Mouse (Mus musculus) left cerebral cortex, adult 2 months (tissue): ENCODE results near the gene Pkd1l3. TPM values are rescaled to one million over a fixed set of nuclear protein-coding genes. Genes with fewer than 3 reads are reported as not detected.

Experiments used
- DNase-seq, 2 experiments: peaks; one replicate each; pipeline ENCODE4 v3.0.0; 2021 to 2022; ENCODE audit warnings: low spot score in 2 of 2, mixed read lengths in 1 of 2; ENCODE audit errors: extremely low spot score in 1 of 2
- H3K27ac ChIP-seq: fragments of 200-600 bp; 2 replicates; pipeline ENCODE4 v1.8.1; 2022
- H3K4me3 ChIP-seq: fragments of 200-600 bp; 2 replicates; pipeline ENCODE4 v1.8.1; 2022
- CTCF ChIP-seq: fragments of 200-600 bp; IDR thresholded peaks from 2 replicates; pipeline ENCODE4 v1.8.1; 2022; ENCODE audit warnings: antibody characterized with exemption, mild to moderate bottlenecking, moderate library complexity
- intact Hi-C: fragments of 180-260 bp; cut with DNase I; formaldehyde crosslinking; loops from one replicate; pipeline ENCODE4 v1.15.1; 2025
- total RNA-seq, 2 experiments: library from RNA; stranded (reverse); gene quantifications; 2 replicates each; pipeline ENCODE4 v1.2.3; 2021

The Pkd1l3 gene
- total RNA-seq, 2 experiments from 2014 or later = 0.68 to 0.91 TPM

DNA sequence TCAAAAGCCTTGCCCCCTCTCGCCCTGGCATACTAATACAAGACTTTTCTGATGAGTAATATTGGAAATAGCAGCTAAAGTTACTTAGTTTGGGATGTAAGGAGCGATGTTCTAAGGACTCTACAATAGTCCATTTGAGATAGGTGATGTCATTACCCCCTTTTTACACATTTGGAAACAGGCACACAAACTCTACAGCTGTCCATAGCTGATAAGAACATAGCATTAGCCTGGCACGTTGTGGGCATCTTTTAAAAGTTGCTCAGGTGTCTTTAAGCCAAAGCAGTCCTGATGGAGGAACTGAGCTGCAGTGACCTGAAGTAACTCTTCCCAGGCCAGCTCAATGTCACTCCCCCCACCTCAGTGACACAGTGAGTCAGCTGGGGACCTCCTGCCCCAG, 22.9 kb upstream of the Pkd1l3 start:
- no peak overlapping the region for H3K4me3 ChIP-seq
- intact Hi-C loops = no loop called here
- no peak for DNase-seq
- H3K27ac ChIP-seq = no peak overlapping the region
- TF ChIP-seq CTCF = no peak

DNA sequence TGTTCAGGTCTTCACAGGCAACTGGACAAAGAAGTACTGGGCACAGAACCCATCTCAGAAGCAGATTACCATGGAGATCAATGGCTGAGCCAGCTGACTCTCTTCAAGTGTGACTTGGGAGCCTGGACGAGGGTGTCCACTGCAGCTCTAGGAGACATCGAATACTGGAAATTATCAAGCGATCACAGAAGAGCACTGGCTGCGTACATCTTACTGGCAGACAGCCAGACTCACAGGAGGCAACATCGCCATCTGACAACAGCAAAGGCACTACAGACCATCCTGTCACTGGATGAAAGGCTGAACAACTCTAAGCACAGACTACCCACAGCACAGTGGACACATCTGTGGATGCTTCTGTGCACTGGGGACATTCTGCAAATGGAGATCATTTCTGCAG, 22.2 kb upstream of the Pkd1l3 start:
- no peak overlapping the region for H3K27ac ChIP-seq
- H3K4me3 ChIP-seq = no peak overlapping the region
- no peak for TF ChIP-seq CTCF
- intact Hi-C loops = no loop called here
- no peak for DNase-seq

DNA sequence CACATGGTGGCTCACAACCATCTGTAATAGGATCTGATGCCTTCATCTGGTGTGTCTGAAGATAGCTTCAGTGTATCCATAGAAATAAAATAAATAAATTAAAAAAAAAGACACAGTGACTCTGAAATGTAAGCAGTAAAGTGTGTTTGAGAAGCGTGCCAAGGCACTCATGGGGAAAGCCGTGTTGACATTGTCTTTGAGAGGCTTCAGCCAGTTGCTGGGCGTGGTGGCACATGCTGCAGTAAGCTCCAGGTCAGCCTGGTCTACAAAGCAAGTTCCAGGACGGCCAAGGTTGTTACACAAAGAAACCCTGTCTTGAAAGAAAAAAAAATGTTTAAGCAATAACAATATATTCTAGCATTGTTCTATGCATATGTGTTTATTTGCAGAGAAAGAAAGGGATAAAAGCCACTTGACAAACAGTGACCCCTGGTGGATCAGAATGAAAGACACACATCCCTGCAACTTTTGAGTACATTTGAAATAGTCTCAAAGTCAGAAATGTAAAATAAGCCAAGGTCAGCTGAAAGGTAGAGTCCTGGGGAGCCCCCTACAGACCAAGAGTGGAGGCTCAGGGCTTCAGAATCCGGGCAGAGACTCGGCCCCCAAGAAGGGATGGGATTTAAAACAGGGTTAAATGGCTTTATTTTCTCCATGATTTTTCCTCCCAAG, 21.1 kb upstream of the Pkd1l3 start:
- H3K27ac ChIP-seq = no peak overlapping the region
- peak; percentile 62 for TF ChIP-seq CTCF
- intact Hi-C loops = no loop called here
- no peak for DNase-seq
- no peak overlapping the region for H3K4me3 ChIP-seq

- DNase-seq = peak; percentile 26 to 56
- peak; percentile 88 for TF ChIP-seq CTCF
- intact Hi-C loops = loop anchor here (5.0 kb wide), 1 partner anchor 1779 kb away; no protein-coding TSS in a partner anchor
- H3K27ac ChIP-seq = no peak overlapping the region
- no peak overlapping the region for H3K4me3 ChIP-seq
Observed at GRCm38 (mm10) chr8:109595854-109596253, 18.5 kb upstream of the Pkd1l3 start.

DNA sequence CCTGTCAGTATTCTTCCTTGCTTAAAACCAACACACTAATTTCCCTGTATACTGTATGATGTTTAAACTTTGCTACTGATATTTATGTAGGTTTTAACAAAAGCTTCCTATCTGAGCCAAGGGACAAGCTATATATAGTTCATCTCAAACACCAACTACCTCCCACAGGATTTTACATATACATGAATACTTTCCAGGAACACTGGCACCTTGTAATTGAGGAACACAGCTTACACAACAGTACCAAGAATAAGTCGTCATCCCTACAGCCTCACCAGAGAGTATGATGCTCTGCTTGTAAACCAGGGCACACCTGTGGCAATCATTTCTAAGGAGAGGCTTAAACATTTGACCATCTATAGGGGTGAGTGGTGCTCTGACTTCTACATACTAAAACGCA, 7.6 kb upstream of the Pkd1l3 start:
- Histone ChIP-seq H3K4me3 (no peak overlapping the region), H3K27ac (no peak overlapping the region)
- DNase-seq = no peak
- intact Hi-C loops = no loop called here
- TF ChIP-seq CTCF = no peak

GRCm38 (mm10) chr8:109607650-109608049, 6.7 kb upstream of the Pkd1l3 start:
- intact Hi-C loops = loop anchor here (1.0 to 2.0 kb wide), 4 partner anchors 42 to 171 kb away; partner anchors contain the start of genes Ap1g1, Dhx38, Ist1 and Txnl4b
- H3K27ac ChIP-seq = peak overlapping the region; percentile 90
- TF ChIP-seq CTCF = no peak
- DNase-seq = no peak
- peak overlapping the region; percentile 72 for H3K4me3 ChIP-seq

DNA sequence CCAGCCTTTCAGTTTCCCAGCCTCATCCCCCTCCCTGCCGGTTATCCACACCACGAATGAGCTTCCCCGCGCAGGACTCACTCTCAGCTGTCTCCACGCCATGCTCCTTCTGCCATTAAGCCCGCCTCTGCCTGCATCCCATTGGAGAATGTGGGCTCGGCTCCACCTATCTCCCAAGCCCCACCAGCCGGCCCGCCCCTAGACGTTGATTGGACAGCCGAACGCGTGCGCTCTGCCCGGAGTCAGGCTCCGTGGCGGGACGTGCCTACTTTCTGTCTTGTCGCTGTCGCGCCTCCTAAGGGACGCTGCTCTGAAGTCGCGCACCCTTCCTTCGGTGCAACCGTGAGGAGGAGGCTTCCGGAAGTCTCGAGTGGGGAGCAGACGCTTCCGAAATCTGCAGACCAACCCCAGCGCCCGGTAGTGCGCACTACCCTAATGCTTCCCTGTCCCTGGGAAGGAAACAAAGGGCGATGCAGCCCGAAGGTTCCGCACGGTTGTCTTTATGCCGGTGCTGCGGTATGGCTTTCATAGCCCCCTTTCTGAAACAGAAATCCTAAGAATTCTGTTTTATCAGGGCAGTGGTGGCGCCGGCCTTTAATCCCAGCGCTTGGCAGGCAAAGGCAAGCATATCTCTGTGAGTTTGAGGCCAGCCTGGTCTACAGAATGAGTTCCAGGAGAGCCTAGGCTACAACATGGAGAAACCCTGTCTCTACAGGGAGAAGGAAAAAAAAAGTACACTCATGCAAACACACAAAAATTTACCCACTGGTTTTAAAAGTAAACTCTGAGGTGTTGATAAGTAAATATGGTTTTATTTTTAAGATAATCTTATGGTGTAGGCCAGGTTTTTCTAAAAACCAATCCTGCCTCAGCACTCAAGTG, 5.8 kb upstream of the Pkd1l3 start, which contains the start of gene Dhodh:
TSS of gene Dhodh (minus strand) at position 403 of the 882 bp plus-strand sequence.
- Histone ChIP-seq H3K4me3 (peak within 1 kb of the TSS; percentile 72), H3K27ac (peak within 1 kb of the TSS; percentile 90)
- no peak; the same call in 1 of the 2 replicates for TF ChIP-seq CTCF
- intact Hi-C loops = loop anchor here (1.0 to 2.0 kb wide), 4 partner anchors 43 to 170 kb away; partner anchors contain the start of genes Ap1g1, Dhx38, Ist1 and Txnl4b
- DNase-seq = peak; percentile 97

GRCm38 (mm10) chr8:109609153-109609502, 5.2 kb upstream of the Pkd1l3 start:
- no peak for TF ChIP-seq CTCF
- Histone ChIP-seq H3K27ac (peak overlapping the region; percentile 90), H3K4me3 (peak overlapping the region; percentile 72)
- intact Hi-C loops = loop anchor here (2.0 kb wide), 1 partner anchor 84 kb away; the partner anchor contains the start of gene Ist1
- DNase-seq = no peak

DNA sequence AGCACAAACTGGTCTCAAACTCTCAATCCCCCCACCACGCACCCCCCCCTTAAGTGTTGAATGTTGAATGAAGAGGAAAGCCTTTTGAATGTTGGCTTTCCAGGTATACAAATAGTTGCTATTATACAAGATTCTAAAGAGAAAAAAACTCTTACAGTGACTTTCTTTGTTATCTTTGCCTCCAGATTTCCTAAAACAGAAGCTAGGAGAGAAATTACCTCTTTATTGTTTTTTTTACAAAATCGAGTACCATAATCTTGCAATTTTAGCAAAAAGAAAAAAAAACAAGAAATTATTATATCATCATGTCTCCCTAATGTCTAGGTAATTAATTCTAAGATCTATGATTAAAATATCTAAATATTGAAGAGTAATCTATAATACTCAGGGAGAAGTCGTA, 1.3 kb downstream of the Pkd1l3 start:
- intact Hi-C loops = no loop called here
- no peak for TF ChIP-seq CTCF
- H3K27ac ChIP-seq = no peak overlapping the region
- no peak for DNase-seq
- no peak overlapping the region for H3K4me3 ChIP-seq

DNA sequence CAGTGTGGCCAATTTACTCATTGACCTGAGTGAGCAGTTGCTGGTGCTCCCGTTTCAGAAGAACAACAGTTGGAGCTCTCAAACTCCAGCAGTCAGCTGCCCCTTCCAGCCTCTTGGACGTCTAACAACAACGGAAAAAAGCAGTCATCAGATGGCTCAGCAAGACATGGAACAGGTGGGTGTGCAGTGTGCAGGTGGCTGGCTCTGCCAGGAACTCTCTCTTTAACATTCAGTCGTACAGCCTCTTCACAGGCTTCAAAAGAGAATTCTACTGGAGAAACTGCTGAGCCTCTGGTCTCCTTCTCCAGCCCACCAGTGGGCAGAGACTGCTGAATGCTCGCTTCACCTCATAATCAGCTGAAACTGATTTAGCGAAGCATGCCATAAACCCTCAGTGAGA, 14.3 kb downstream of the Pkd1l3 start:
- intact Hi-C loops = no loop called here
- no peak for TF ChIP-seq CTCF
- H3K4me3 ChIP-seq = no peak overlapping the region
- H3K27ac ChIP-seq = no peak overlapping the region
- peak in 1 of 2 experiments; percentile 21 for DNase-seq

- Histone ChIP-seq H3K27ac (no peak overlapping the region), H3K4me3 (no peak overlapping the region)
- no peak for TF ChIP-seq CTCF
- DNase-seq = no peak
- intact Hi-C loops = no loop called here
Observed at GRCm38 (mm10) chr8:109632498-109632897, 18.2 kb downstream of the Pkd1l3 start.

GRCm38 (mm10) chr8:109635146-109635545, 20.8 kb downstream of the Pkd1l3 start:
- Histone ChIP-seq H3K4me3 (no peak overlapping the region), H3K27ac (no peak overlapping the region)
- no peak for TF ChIP-seq CTCF
- intact Hi-C loops = no loop called here
- DNase-seq = no peak
